Mouse (Mus musculus): Measurements from ENCODE around the gene Ccnt2.

- TF ChIP-seq CTCF (IDR thresholded peaks at IDR 0.05; ENCODE audit: low read depth) = no peak
- no peak for TF ChIP-seq EP300 (optimal IDR thresholded peaks at IDR 0.05)
These were observed 62.7 kb downstream of the Ccnt2 start for GRCm38 (mm10) chr1:127836619-127837018.
